Mouse (Mus musculus): ENCODE measurements around the gene Tmed11.
A peak's percentile ranks its signal among the peaks of the same experiment; 100 is the strongest.
"Not testable (repeated sequence)": the region's sequence is repeated elsewhere in the genome, so short reads cannot be mapped to it uniquely, and the experiment has no call there.

Gene Tmed11

DNA sequence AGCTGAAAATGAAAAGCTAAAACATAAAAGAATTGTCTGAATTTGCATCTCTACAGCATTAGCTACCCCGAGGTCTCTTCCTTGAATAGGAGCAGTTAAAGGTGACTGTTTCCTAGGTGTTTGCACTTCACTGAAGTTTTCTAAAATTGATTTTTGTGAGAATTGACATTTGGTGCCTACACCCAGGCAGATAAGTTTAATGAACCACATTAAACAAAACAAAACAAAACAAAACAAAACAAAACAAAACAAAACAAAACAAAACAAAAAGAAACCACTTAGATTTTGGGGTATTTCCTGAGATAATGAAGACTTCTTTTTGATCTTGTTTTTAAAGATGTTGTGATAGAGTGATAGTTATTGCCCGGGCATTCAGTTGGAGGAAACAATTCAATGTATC is at the start of gene Tmed11:
Gene Tmed11 (minus strand): TSS at position 101 of the 400 bp plus-strand sequence.
- DNase-seq (ENCODE audit: low spot score): not testable (repeated sequence)

DNA sequence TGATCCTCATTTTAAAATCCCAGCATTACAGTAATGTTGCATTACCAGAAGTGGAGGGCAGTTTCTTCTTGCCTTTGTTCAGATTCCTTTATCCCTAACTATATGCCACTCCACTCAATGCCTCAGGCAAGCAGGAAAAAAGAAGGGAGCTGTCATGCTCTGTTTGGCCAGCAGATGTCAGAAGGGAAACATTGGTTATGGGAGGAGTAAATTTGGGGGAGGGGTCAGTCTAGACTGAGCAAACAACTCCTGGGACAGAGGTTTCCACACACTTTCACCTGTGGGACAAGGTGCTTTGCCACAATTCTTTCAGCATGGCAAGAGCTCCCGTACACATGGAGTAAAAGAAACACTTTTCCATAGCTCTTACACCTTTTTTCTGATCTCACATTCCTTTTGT is 41.0 kb upstream of the Tmed11 start:
- no peak for DNase-seq (ENCODE audit: low spot score)

DNA sequence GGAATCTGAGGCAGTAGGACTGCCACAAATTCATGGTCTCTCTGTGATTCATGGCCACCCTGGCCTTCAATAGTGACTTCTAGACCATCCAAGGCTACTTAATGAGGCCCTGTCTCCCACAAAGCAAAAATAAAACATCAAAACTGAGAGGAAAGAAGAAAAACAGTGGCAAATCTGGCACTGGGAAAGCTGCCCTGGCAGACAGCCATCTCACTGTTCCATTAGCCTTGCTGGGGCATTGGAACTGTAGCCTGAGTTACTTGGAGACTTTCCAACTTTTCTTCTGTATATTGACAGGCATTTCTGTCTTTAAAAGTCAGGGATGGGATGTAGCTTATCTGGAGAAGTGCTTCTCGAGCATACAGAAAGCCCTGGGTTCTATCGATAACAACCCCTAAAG is 28.1 kb upstream of the Tmed11 start:
- no peak for DNase-seq (ENCODE audit: low spot score)

DNA sequence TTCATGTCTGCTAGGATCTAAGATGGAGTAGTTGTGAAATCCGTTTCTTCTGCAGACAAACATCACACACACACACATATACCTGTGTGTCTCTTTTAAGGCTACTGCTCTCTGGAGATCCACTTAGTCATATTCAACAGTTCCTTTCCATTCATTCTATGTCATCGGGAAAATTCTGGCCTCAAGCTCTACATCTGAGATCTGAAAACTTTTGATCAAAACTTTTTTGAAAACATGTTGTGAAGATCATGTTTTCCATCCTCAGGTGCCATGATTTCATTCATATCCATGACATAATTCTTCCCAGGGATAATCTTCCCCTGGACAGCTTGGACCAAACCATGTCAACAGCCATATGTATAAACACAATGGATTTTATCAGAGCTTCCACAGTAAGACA is 13.6 kb upstream of the Tmed11 start, which contains the start of gene Vmn2r8:
Gene Vmn2r8 (minus strand): TSS at position 101 of the 400 bp plus-strand sequence.
- not testable (repeated sequence) for DNase-seq (ENCODE audit: low spot score)

DNA sequence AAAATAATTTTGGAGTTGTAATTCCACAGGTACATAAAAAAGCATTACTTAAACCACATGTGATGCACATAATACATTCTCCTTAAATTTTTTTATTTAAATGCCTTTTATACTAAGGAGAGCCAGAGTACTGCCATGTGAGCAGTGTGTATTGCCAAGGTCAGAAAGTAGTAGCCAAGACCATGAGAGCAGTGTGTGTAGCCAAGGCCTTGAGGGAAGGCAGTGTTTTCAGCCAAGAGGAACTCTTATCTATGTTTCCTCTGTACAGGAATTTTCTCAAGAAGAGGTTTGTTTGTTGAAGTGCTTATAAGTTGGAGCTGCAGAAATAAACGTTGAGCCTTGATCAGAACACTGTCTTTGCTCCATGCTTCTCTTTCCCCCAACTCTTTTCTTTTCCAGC is 8.5 kb upstream of the Tmed11 start:
- no peak for DNase-seq (ENCODE audit: low spot score)

DNA sequence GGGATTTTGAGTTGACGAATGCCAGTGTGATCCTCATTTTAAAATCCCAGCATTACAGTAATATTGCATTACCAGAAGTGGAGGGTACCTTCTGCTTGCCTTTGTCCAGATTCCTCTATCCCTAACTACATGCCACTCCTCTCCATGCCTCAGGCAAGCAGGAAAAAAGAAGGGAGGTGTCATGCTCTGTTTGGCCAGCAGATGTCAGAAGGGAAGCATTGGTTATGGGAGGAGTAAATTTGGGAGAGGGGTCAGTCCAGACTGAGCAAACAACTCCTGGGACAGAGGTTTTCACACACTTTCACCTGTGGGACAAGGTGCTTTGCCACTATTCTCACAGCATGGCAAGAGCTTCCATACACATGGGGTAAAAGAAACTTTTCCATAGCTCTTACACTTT is 4.8 kb downstream of the Tmed11 start:
- not testable (repeated sequence) for DNase-seq (ENCODE audit: low spot score)

DNA sequence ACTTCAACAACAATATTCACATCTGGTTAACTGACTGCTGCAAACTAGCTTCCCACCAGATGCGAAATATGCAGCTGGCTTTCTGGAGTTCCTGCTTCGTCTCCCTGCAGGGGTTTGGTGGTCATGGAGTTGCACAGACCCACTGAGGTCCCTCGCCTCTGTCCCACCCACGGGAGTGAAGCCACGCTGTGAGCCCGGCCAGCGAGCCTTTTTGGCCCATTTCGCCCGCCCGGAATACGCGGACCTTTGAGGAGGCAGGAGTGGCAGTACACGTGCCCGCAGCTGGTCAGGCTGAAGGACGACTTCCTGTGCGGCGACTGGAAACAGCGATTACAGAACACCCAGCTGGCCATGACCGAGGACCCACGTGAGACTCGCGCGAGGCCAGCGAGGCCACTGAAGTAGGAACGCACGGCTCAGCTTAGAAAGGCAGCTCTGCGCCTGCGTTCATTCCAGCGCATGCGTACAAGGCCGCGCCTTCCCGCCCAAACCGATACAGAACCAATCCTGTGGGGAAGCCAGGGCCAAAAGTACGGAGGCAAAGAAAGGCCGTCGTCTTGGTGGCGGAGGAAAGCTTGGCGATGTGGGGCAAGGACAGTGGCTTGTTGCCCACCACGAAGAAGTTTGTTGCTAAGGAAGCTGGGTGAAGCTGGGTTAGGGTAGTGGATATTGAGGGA is 20.4 kb downstream of the Tmed11 start, which contains the start of gene Rnf212:
Gene Rnf212 (minus strand): TSS at position 353 of the 677 bp plus-strand sequence.
- DNase-seq (ENCODE audit: low spot score): no peak

DNA sequence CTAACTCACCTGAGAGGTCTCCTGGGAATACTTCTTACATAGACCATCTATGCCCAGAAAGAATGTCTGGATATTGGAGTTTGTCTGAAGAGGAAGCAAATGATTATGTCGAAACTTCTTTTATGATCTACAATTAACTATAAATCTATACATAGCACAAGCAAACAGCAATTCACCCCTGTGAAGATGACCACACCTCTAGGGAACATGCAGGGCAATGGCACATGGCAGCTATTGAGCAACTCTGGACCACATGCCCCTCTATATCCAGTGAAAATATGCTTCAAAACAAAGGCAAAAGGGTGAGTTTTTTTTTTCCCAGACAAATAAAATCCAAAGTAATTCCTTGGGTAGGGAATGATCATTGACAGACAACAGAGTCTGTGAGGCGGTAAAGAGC is 35.2 kb downstream of the Tmed11 start:
- DNase-seq (ENCODE audit: low spot score): no peak

DNA sequence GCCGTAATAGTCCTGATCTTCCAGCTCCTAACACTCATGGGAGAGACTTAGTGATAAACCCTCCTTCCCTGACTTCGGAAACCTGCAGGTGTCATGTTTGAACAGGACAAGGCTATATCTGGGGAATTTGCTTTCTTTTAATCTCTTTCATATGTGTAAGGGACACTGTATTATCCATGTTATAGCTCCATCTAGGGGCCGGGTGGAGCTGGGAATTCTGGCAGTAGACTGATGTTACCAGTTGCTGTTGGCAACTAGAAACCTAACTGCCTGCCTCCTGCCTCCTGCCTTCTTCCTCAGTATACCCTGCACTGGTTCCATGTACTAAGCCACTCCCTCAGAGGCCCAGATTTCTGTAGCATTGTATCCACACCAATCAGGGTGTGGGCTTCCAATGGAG is 36.8 kb downstream of the Tmed11 start:
- peak; percentile 24 for DNase-seq (ENCODE audit: low spot score)

DNA sequence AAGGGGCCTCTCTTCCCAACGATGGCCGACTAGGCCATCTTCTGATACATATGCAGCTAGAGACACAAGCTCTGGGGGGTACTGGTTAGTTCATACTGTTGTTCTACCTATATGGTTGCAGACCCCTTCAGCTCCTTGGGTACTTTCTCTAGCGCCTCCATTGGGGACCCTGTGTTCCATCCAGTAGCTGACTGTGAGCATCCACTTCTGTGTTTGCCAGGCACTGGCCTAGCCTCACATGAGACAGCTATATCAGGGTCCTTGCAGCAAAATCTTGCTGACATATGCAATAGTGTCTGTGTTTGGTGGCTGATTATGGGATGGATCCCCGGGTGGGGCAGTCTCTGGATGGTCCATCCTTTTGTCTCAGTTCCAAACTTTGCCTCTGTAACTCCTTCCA is 43.9 kb downstream of the Tmed11 start:
- DNase-seq (ENCODE audit: low spot score): not testable (repeated sequence)

DNA sequence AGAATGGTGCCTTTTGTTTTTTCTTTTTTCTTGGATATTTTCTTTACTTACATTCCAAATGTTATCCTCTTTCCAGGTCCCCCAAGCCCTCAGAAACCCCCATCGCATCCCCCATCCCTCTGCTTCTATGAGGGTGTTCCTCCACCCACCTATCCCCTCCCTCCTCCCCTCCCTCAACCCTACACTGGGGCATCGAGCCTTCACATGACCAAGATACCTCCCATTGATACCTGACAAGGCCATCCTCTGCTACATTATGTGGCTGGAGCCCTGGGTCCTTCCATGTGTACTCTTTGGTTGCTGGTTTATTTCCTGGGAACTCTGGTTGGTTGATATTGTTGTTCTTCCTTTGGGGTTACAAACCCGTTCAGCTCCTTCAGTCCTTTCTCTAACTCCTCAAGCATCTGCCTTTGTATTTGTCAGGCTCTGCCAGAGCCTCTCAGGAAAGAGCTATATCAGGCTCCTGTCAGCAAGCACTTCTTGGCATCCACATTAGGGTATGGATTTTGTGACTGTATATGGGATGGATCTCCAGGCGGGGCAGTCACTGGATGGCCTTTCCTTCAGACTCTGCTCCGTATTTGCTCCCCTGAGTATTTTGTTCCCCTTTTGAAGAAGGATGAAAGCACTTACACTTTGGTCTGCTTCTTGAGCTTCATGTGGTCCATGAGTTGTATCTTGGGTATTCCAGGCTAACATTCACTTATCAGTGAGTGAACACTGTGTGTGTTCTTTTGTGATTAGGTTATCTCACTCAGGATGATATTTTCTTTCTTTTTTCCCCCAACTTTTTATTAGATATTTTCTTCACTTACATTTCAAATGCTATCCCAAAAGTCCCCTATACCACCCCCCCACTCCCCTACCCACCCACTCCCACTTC is 44.6 kb downstream of the Tmed11 start:
- DNase-seq (ENCODE audit: low spot score): no peak

DNA sequence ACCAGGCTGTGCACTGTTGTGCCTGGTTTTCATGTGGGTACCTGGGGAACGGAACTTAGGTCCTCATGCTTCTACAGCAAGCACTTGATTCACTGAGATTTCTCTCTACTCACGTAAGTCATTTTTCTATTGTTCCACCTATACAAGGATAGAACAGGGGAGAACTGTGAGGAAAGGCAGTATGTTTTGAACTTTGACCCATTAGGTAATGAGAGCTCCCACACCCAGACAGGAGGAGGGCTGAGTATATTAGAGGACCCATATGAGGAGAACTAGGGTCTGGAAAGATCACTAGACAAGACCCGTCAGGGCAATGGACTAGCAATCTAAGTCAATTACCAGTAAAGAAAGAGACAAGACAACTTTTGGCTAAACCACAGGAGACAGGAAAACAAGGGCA is 50.5 kb downstream of the Tmed11 start:
- no peak for DNase-seq (ENCODE audit: low spot score)

DNA sequence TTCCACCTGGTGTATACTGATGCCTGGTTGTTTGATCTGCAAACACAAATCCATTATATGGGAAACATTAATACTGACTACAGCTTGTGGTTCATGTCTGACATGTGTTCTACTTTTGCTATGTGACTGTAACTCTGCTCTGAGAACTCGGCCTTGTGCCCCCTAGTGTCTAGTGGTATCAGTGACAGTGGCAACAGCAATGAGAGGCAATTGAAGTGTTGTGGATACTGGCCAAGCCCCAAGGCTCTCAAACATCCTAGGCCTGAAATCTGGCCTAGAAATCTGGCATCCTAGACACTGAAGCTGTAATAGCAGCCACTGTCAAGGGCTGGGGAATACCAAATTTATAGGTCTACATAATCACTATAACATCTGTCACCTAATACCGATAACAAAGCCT is 51.3 kb downstream of the Tmed11 start:
- no peak for DNase-seq (ENCODE audit: low spot score)

DNA sequence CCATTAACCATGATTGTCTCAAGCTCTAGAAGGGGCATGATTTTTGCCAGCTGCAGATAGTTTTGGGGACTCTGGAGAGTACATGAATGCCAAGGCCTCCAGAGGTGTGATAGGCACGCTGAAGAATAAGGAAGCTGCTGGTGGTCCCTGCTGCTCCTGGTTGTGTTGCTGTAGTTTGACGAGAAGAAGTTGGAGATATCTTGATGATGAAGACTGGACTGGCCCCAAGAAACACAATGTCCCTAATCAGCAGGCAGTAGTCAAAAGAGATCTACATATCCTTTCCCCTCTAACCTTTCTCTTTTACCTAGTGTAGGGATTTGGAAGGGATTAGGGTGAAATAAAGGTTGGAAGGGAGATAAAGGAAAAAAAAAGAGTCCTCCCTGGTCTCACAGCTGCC is 52.6 kb downstream of the Tmed11 start:
- no peak for DNase-seq (ENCODE audit: low spot score)

DNA sequence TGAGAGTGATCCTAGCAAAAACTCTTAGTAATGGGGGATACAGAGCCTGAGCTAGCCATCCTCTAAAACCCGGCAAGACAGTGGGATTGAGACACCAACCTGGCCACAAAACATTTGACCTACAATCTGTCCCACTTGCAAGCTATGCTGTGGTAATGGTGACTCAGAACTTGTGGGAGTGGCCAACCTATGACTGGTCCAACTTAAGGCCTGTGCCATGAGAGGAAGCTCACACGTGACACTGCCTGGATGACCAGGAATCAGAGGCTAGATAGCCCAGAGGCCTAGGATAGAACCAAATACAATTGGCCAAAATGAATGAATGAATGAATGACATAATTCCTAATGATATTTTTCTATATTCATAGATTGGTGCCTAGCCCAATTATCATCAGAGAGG is 53.3 kb downstream of the Tmed11 start:
- no peak for DNase-seq (ENCODE audit: low spot score)

DNA sequence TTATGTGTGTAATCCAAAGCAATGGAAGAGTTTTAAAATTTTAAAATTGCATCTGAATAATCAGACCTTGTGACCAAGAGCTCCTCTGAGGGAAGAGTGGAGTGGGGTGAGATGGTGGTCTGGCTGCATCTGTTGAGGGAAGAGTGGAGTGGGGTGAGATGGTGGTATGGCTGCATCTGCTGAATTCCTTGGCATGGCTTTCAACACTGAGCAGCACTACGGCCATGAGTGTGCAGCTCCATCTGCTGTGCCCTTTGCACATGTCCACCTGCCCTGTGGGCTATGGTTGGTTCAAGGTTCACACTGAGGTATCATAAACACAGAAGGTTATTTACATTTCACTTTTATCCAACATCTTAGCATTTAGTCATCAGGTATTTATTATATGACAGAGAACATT is 67.7 kb downstream of the Tmed11 start:
- DNase-seq (ENCODE audit: low spot score): no peak
